Mouse (Mus musculus) spleen, adult 2 months (tissue): ENCODE results near the gene Zpbp2. TPM values are rescaled to one million over a fixed set of nuclear protein-coding genes. Genes with fewer than 3 reads are reported as not detected.

Experiments used
- DNase-seq, 2 experiments: peaks; one replicate each; pipeline versions ENCODE4 v3.0.0 to v3.0.0-alpha.2; 2012 to 2021; ENCODE audit warnings: low spot score in 2 of 2, low read depth in 1 of 2
- H3K27ac ChIP-seq: fragments of 200-500 bp; 2 replicates; pipeline ENCODE4 v1.5.1; 2012; ENCODE audit warnings: low read length, inconsistent platforms; ENCODE audit not compliant: insufficient read depth
- H3K27me3 ChIP-seq: fragments of 200-500 bp; 2 replicates; pipeline ENCODE4 v1.6.1; 2012; ENCODE audit warnings: mild to moderate bottlenecking, moderate library complexity, low read length, inconsistent platforms; ENCODE audit not compliant: control insufficient read depth, insufficient read depth
- H3K36me3 ChIP-seq: fragments of 200-500 bp; 2 replicates; pipeline ENCODE4 v1.6.1; 2012; ENCODE audit warnings: mild to moderate bottlenecking, low read length, inconsistent platforms; ENCODE audit not compliant: control insufficient read depth, insufficient read depth
- H3K4me1 ChIP-seq: fragments of 200-500 bp; 2 replicates; pipeline ENCODE4 v1.6.1; 2011; ENCODE audit warnings: inconsistent platforms; ENCODE audit not compliant: control insufficient read depth, insufficient read depth, insufficient read length
- H3K4me3 ChIP-seq: fragments of 200-500 bp; 2 replicates; pipeline ENCODE4 v1.5.1; 2011; ENCODE audit warnings: mild to moderate bottlenecking, inconsistent platforms; ENCODE audit not compliant: insufficient read depth, insufficient read length; ENCODE audit errors: extremely low read depth
- CTCF ChIP-seq: fragments of 200-500 bp; IDR thresholded peaks from 2 replicates; pipeline ENCODE4 v1.5.1; 2011; ENCODE audit warnings: mild to moderate bottlenecking, inconsistent platforms; ENCODE audit not compliant: insufficient read depth, insufficient read length, insufficient replicate concordance; ENCODE audit errors: extremely low read depth
- POLR2A ChIP-seq: fragments of 200-500 bp; IDR thresholded peaks from 2 replicates; pipeline ENCODE4 v1.6.1; 2011; ENCODE audit warnings: low read depth, low read length, inconsistent platforms
- WGBS: fragments of 180-500 bp; shearing (Covaris S2); methylation state at CpG from one replicate; pipeline ENCODE4 v1.1.7; 2018; 5-methylcytosine and 5-hydroxymethylcytosine counted together
- polyA plus RNA-seq: library from polyadenylated mRNA; depleted of rRNA; stranded (reverse); fragments of >200 nt; gene quantifications from 2 replicates; pipeline ENCODE4 v1.2.3, GENCODE M21; 2012

Zpbp2 gene
- polyA plus RNA-seq, 1 experiment = 1.2 TPM

- peak overlapping the region; percentile 98 for H3K27ac ChIP-seq
- peak overlapping the region; percentile 83 for H3K4me3 ChIP-seq
- H3K36me3 ChIP-seq = no peaks in the 10 kb centered on the region
- no peaks in the 10 kb centered on the region for H3K27me3 ChIP-seq
- H3K4me1 ChIP-seq = peaks cover 13% of the 10 kb centered on the region
- 6% methylated on average over 20 of the region's 20 CpGs for WGBS
- no peak for TF ChIP-seq POLR2A
- TF ChIP-seq CTCF = no peak
- DNase-seq = peak; percentile 64 to 82
Measured at GRCm38 (mm10) chr11:98550311-98550974, 454 bp upstream of the Zpbp2 start.

GRCm38 (mm10) chr11:98553966-98554365, 3.1 kb downstream of the Zpbp2 start:
- H3K4me1 ChIP-seq = peaks cover 6% of the 10 kb centered on the region
- H3K27me3 ChIP-seq = no peaks in the 10 kb centered on the region
- no peak overlapping the region for H3K4me3 ChIP-seq
- H3K27ac ChIP-seq = no peak overlapping the region
- DNase-seq = no peak
- no peak for TF ChIP-seq POLR2A
- no peak for TF ChIP-seq CTCF
- 97% methylated on average over 4 of the region's 4 CpGs for WGBS
- no peaks in the 10 kb centered on the region for H3K36me3 ChIP-seq

- no peak for DNase-seq
- 65% methylated on average over 12 of the region's 12 CpGs for WGBS
- Histone ChIP-seq H3K36me3 (no peaks in the 10 kb centered on the region), H3K4me3 (no peak overlapping the region), H3K4me1 (peaks cover 3% of the 10 kb centered on the region), H3K27ac (no peak overlapping the region), H3K27me3 (no peaks in the 10 kb centered on the region)
- TF ChIP-seq POLR2A (no peak), CTCF (no peak)
Measured at GRCm38 (mm10) chr11:98555124-98555700, 4.3 kb downstream of the Zpbp2 start.

- H3K36me3 ChIP-seq = no peaks in the 10 kb centered on the region
- H3K27ac ChIP-seq = no peak overlapping the region
- WGBS = 72% methylated on average over 7 of the region's 7 CpGs
- H3K4me3 ChIP-seq = no peak overlapping the region
- H3K4me1 ChIP-seq = no peaks in the 10 kb centered on the region
- TF ChIP-seq POLR2A = no peak
- TF ChIP-seq CTCF = no peak
- DNase-seq = no peak
- no peaks in the 10 kb centered on the region for H3K27me3 ChIP-seq
Measured at GRCm38 (mm10) chr11:98560942-98561341, 10.0 kb downstream of the Zpbp2 start.

- Histone ChIP-seq H3K4me1 (no peaks in the 10 kb centered on the region), H3K27me3 (no peaks in the 10 kb centered on the region), H3K4me3 (no peak overlapping the region), H3K27ac (no peak overlapping the region), H3K36me3 (no peaks in the 10 kb centered on the region)
- 79% methylated on average over 3 of the region's 3 CpGs for WGBS
- DNase-seq = no peak
- TF ChIP-seq POLR2A (no peak), CTCF (no peak)
Measured at GRCm38 (mm10) chr11:98563025-98563424, 12.1 kb downstream of the Zpbp2 start.

- no peak overlapping the region for H3K4me3 ChIP-seq
- H3K36me3 ChIP-seq = no peaks in the 10 kb centered on the region
- H3K4me1 ChIP-seq = no peaks in the 10 kb centered on the region
- TF ChIP-seq POLR2A (no peak), CTCF (no peak)
- DNase-seq = no peak
- no peaks in the 10 kb centered on the region for H3K27me3 ChIP-seq
- no peak overlapping the region for H3K27ac ChIP-seq
- 74% methylated on average over 13 of the region's 13 CpGs for WGBS
Measured at GRCm38 (mm10) chr11:98563921-98564414, 13.1 kb downstream of the Zpbp2 start.

GRCm38 (mm10) chr11:98568326-98568725, 17.4 kb downstream of the Zpbp2 start:
- no peaks in the 10 kb centered on the region for H3K27me3 ChIP-seq
- 74% methylated on average over 8 of the region's 8 CpGs for WGBS
- no peak for DNase-seq
- H3K27ac ChIP-seq = no peak overlapping the region
- H3K4me1 ChIP-seq = no peaks in the 10 kb centered on the region
- no peaks in the 10 kb centered on the region for H3K36me3 ChIP-seq
- no peak overlapping the region for H3K4me3 ChIP-seq
- no peak for TF ChIP-seq POLR2A
- peak; percentile 25; the same call in 1 of the 2 replicates for TF ChIP-seq CTCF
